Comparison of ENCODE assay signal across 26 mouse cellular contexts in genomic region chr4:28762378-28762777, GRCm38 (mm10). TPM values are rescaled to one million over a fixed set of nuclear protein-coding genes. Genes with fewer than 3 reads are reported as not detected.
DNase-seq lines count a peak whose midpoint lies in the region; ATAC-seq and TF ChIP-seq lines count a peak whose summit lies in the region.
"Had no signal": no experiment of that assay in that cellular context is flagged by ENCODE, and none has a peak within 500 bp of the region (broad histone marks: within the 10 kb centered on the region; RNA-seq: fewer than 3 reads in every experiment).

No protein-coding gene starts in this region.

- no peak overlapping the region for H3K4me3 ChIP-seq in kidney, adult 2 months (ENCODE audit: insufficient read depth, low read depth, low read length)
- H3K4me3 ChIP-seq in kidney, embryonic 15.5 days (replicated peaks), result no peak overlapping the region
- no peak overlapping the region for H3K4me3 ChIP-seq in intestine, postnatal 0 days (ENCODE audit: low read depth, low read length)
- no peak overlapping the region for H3K4me3 ChIP-seq in kidney, postnatal 0 days (replicated peaks; ENCODE audit: low read depth, low read length)
- H3K4me3 ChIP-seq: embryonic facial prominence, embryonic 10.5 days; embryonic facial prominence, embryonic 13.5 days; erythroblast, embryonic 14.5 days; forebrain, embryonic 12.5 days; forebrain, embryonic 15.5 days; hindbrain, embryonic 12.5 days; hindbrain, embryonic 15.5 days had no signal

- H3K36me3 ChIP-seq in kidney, adult 2 months (ENCODE audit: control insufficient read depth, insufficient read depth, low read length), result no peaks in the 10 kb centered on the region
- H3K36me3 ChIP-seq in kidney, embryonic 15.5 days, result no peaks in the 10 kb centered on the region
- no peaks in the 10 kb centered on the region for H3K36me3 ChIP-seq in intestine, postnatal 0 days (ENCODE audit: control insufficient read depth, insufficient read depth)
- H3K36me3 ChIP-seq in kidney, postnatal 0 days (ENCODE audit: insufficient read depth, low read length), result no peaks in the 10 kb centered on the region
- H3K36me3 ChIP-seq: embryonic facial prominence, embryonic 10.5 days; embryonic facial prominence, embryonic 13.5 days; forebrain, embryonic 12.5 days; forebrain, embryonic 15.5 days; hindbrain, embryonic 12.5 days; hindbrain, embryonic 15.5 days had no signal

- no peak overlapping the region for H3K9ac ChIP-seq in kidney, embryonic 15.5 days
- H3K9ac ChIP-seq in intestine, postnatal 0 days (ENCODE audit: low read depth, low read length), result no peak overlapping the region
- no peak overlapping the region for H3K9ac ChIP-seq in kidney, postnatal 0 days (ENCODE audit: low read depth, low read length)
- H3K9ac ChIP-seq: embryonic facial prominence, embryonic 13.5 days; forebrain, embryonic 12.5 days; forebrain, embryonic 15.5 days; hindbrain, embryonic 12.5 days; hindbrain, embryonic 15.5 days had no signal

- H3K4me2 ChIP-seq in kidney, embryonic 15.5 days, result no peak overlapping the region
- H3K4me2 ChIP-seq in intestine, postnatal 0 days (replicated peaks; ENCODE audit: low read depth), result no peak overlapping the region
- H3K4me2 ChIP-seq in kidney, postnatal 0 days (ENCODE audit: low read length), result no peak overlapping the region
- H3K4me2 ChIP-seq: embryonic facial prominence, embryonic 13.5 days; forebrain, embryonic 12.5 days; forebrain, embryonic 15.5 days; heart, embryonic 11.5 days; hindbrain, embryonic 12.5 days; hindbrain, embryonic 15.5 days had no signal

- no peaks in the 10 kb centered on the region for H3K27me3 ChIP-seq in kidney, adult 2 months (replicated peaks; ENCODE audit: control insufficient read depth, insufficient read depth, low read length)
- H3K27me3 ChIP-seq in kidney, embryonic 15.5 days, result no peaks in the 10 kb centered on the region
- no peaks in the 10 kb centered on the region for H3K27me3 ChIP-seq in intestine, postnatal 0 days (replicated peaks; ENCODE audit: control insufficient read depth, insufficient read depth, low read length)
- no peaks in the 10 kb centered on the region for H3K27me3 ChIP-seq in kidney, postnatal 0 days (ENCODE audit: insufficient read depth, low read length)
- H3K27me3 ChIP-seq: embryonic facial prominence, embryonic 13.5 days; forebrain, embryonic 12.5 days; forebrain, embryonic 15.5 days; hindbrain, embryonic 12.5 days; hindbrain, embryonic 15.5 days had no signal

- TF ChIP-seq CTCF in kidney, adult 2 months (conservative IDR thresholded peaks at IDR 0.05; ENCODE audit: insufficient read depth, insufficient read length, low read depth, low read length), result no peak
- no peak for TF ChIP-seq CTCF in intestine, postnatal 0 days (IDR thresholded peaks at IDR 0.05; ENCODE audit: low read depth)
- no peak for TF ChIP-seq CTCF in kidney, postnatal 0 days (IDR thresholded peaks at IDR 0.05; ENCODE audit: low read depth)

- no peaks in the 10 kb centered on the region for H3K9me3 ChIP-seq in kidney, embryonic 15.5 days (replicated peaks)
- H3K9me3 ChIP-seq in intestine, postnatal 0 days (ENCODE audit: control insufficient read depth), result no peaks in the 10 kb centered on the region
- no peaks in the 10 kb centered on the region for H3K9me3 ChIP-seq in kidney, postnatal 0 days (replicated peaks; ENCODE audit: low read length)
- H3K9me3 ChIP-seq: embryonic facial prominence, embryonic 10.5 days; embryonic facial prominence, embryonic 13.5 days; forebrain, embryonic 12.5 days; forebrain, embryonic 15.5 days; hindbrain, embryonic 12.5 days; hindbrain, embryonic 15.5 days had no signal

- no peak for ATAC-seq in kidney, embryonic 15.5 days (replicated peaks; ENCODE audit: low FRiP score)
- ATAC-seq in intestine, postnatal 0 days, result 0 out of 2 replicates have a peak, but pooled peaks have one; percentile 33
- ATAC-seq in kidney, postnatal 0 days (replicated peaks; ENCODE audit: low FRiP score, low read depth), result peak; percentile 63; the same call in 1 of the 2 replicates
- ATAC-seq: CD4-positive, CD25-positive, alpha-beta regulatory T cell, adult 4 months; forebrain, embryonic 15.5 days had no signal

- no peak for TF ChIP-seq POLR2A in kidney, adult 2 months (IDR thresholded peaks at IDR 0.05; ENCODE audit: low read depth, low read length)

- H3K27ac ChIP-seq in kidney, adult 2 months (ENCODE audit: insufficient read depth, low read depth, low read length), result no peak overlapping the region
- no peak overlapping the region for H3K27ac ChIP-seq in kidney, embryonic 15.5 days
- H3K27ac ChIP-seq in intestine, postnatal 0 days (ENCODE audit: low read depth, low read length), result no peak overlapping the region
- H3K27ac ChIP-seq in kidney, postnatal 0 days, result no peak overlapping the region
- H3K27ac ChIP-seq: embryonic facial prominence, embryonic 10.5 days; embryonic facial prominence, embryonic 13.5 days; forebrain, embryonic 12.5 days; forebrain, embryonic 15.5 days; hindbrain, embryonic 12.5 days; hindbrain, embryonic 15.5 days had no signal

- WGBS in kidney, adult 2 months, result 41% methylated on average over 2 of the region's 2 CpGs
- WGBS in kidney, embryonic 15.5 days, result 59% methylated on average over 2 of the region's 2 CpGs
- 30% methylated on average over 2 of the region's 2 CpGs for WGBS in intestine, postnatal 0 days
- 58% methylated on average over 2 of the region's 2 CpGs for WGBS in kidney, postnatal 0 days

- DNase-seq in kidney, adult 2 months, result peak; percentile 61
- peak; percentile 8 for DNase-seq in kidney, postnatal 0 days (ENCODE audit: low spot score)
- peak; percentile 9 to 32 for DNase-seq in kidney, postnatal 25 days
- no peak for DNase-seq in left cerebral cortex, adult 18-20 months (ENCODE audit: low spot score in 2 of 2)
- no peak for DNase-seq in heart, adult 9 months (ENCODE audit: low spot score in 2 of 2)
- DNase-seq: adrenal gland, adult 2 months; adrenal gland, postnatal 14 days; cerebellum, adult 11 months; cerebellum, adult 2 months; cerebellum, postnatal 10 days; cerebellum, postnatal 36 days; embryo, embryonic 11 days; gastrocnemius, postnatal 25 days; heart, adult 18-20 months had no signal

- H3K4me1 ChIP-seq in kidney, adult 2 months (ENCODE audit: control insufficient read depth, insufficient read depth, low read length), result no peaks in the 10 kb centered on the region
- H3K4me1 ChIP-seq in kidney, embryonic 15.5 days, result no peaks in the 10 kb centered on the region
- no peaks in the 10 kb centered on the region for H3K4me1 ChIP-seq in intestine, postnatal 0 days (replicated peaks; ENCODE audit: control insufficient read depth, insufficient read depth, low read length)
- no peaks in the 10 kb centered on the region for H3K4me1 ChIP-seq in kidney, postnatal 0 days (replicated peaks; ENCODE audit: insufficient read depth, low read length)
- H3K4me1 ChIP-seq: embryonic facial prominence, embryonic 10.5 days; embryonic facial prominence, embryonic 13.5 days; forebrain, embryonic 12.5 days; forebrain, embryonic 15.5 days; hindbrain, embryonic 12.5 days; hindbrain, embryonic 15.5 days had no signal

RNA-seq across cellular contexts. Expression of gene Epha7, which starts 50.6 kb away (rescaled TPM):
- 0.77 and 0.83 TPM in 2 replicates for polyA plus RNA-seq in kidney, adult 2 months (2012; rRNA removed)
- 34.7 and 40.8 TPM in 2 replicates for polyA plus RNA-seq in kidney, embryonic 15.5 days (2015; fragmentation: Nextera tagmentation; extraction: Ambion mirVana)
- 2.7 and 2.8 TPM in 2 replicates for polyA plus RNA-seq in intestine, postnatal 0 days (2015; fragmentation: Nextera tagmentation; extraction: Ambion mirVana)
- 10.0 and 12.9 TPM in 2 replicates for polyA plus RNA-seq in kidney, postnatal 0 days (2015; fragmentation: Nextera tagmentation; extraction: Ambion mirVana)
- total RNA-seq in left cerebral cortex, adult 18-20 months (2021), result 10 to 100 TPM; 76.5 to 82.0 TPM
- total RNA-seq: MEL had no signal

Comparison
In these comparisons a context has a peak if more than half of its experiments do, and no peak if none do; other contexts are left out.
1. DNase-seq: peak in kidney, adult 2 months (single experiment), kidney, postnatal 0 days (single experiment) and kidney, postnatal 25 days (2 of 2); none in left cerebral cortex, adult 18-20 months (0 of 2) and heart, adult 9 months (0 of 2).